Mouse (Mus musculus) kidney, adult 2 months (tissue): ENCODE data around the gene Atf7ip. TPM values are rescaled to one million over a fixed set of nuclear protein-coding genes. Genes with fewer than 3 reads are reported as not detected.

Experiments used
- DNase-seq: peaks from one replicate; pipeline ENCODE4 v3.0.0; 2021
- H3K27ac ChIP-seq: fragments of 200-500 bp; 2 replicates; pipeline ENCODE4 v1.5.1; 2012; ENCODE audit warnings: low read depth, low read length, control low read depth, inconsistent platforms; ENCODE audit not compliant: insufficient read depth
- H3K27me3 ChIP-seq: fragments of 200-500 bp; replicated peaks from 2 replicates; pipeline ENCODE4 v1.6.1; 2012; ENCODE audit warnings: mild to moderate bottlenecking, moderate library complexity, low read length, inconsistent platforms; ENCODE audit not compliant: control insufficient read depth, insufficient read depth
- H3K36me3 ChIP-seq: fragments of 200-500 bp; 2 replicates; pipeline ENCODE4 v1.6.1; 2012; ENCODE audit warnings: mild to moderate bottlenecking, moderate library complexity, low read length, inconsistent platforms; ENCODE audit not compliant: control insufficient read depth, insufficient read depth
- H3K4me1 ChIP-seq: fragments of 200-500 bp; 2 replicates; pipeline ENCODE4 v1.6.1; 2011; ENCODE audit warnings: low read length; ENCODE audit not compliant: control insufficient read depth, insufficient read depth
- H3K4me3 ChIP-seq: fragments of 200-500 bp; 2 replicates; pipeline ENCODE4 v1.5.1; 2011; ENCODE audit warnings: mild to moderate bottlenecking, low read depth, low read length, control low read depth; ENCODE audit not compliant: insufficient read depth
- CTCF ChIP-seq: fragments of 200-500 bp; conservative IDR thresholded peaks from 2 replicates; pipeline ENCODE4 v1.5.1; 2011; ENCODE audit warnings: low read depth, mild to moderate bottlenecking, control low read depth, low read length, moderate library complexity, mixed read lengths; ENCODE audit not compliant: insufficient read depth, insufficient read length
- POLR2A ChIP-seq: fragments of 200-500 bp; IDR thresholded peaks from one replicate; pipeline ENCODE4 v1.6.1; 2011; ENCODE audit warnings: low read depth, low read length, control low read depth
- WGBS: fragments of 180-500 bp; shearing (Covaris S2); methylation state at CpG from one replicate; pipeline ENCODE4 v1.1.7; 2018; 5-methylcytosine and 5-hydroxymethylcytosine counted together
- polyA plus RNA-seq: library from polyadenylated mRNA; depleted of rRNA; stranded (reverse); fragments of >200 nt; gene quantifications from 2 replicates; pipeline ENCODE4 v1.2.3, GENCODE M21; 2012

Gene Atf7ip
- polyA plus RNA-seq, 1 experiment, result 13.9 TPM

DNA sequence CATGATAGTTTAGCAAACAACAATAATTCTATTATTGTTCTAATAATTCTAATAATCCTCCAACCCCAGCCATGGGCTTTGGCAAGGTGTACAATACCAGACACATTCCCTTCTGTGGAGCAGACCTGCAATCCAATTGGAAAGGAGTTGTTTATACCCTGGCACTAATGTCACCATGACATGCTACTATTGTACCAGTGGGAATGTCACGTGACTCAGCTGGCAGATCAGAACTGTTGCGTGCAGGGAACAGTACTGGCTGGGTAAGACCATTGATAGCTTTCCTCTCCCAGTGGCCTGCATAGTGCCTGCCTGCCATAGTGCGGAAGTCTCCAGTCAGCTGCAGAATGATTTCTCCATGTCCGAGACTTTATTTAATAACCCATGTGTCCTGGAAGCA, 88.6 kb downstream of the Atf7ip start:
- peaks cover 5% of the 10 kb centered on the region for H3K36me3 ChIP-seq
- TF ChIP-seq CTCF (no peak), POLR2A (no peak)
- H3K27ac ChIP-seq, result no peak overlapping the region
- H3K4me3 ChIP-seq, result no peak overlapping the region
- no peaks in the 10 kb centered on the region for H3K4me1 ChIP-seq
- 93% methylated on average over 4 of the region's 4 CpGs for WGBS
- DNase-seq, result no peak
- H3K27me3 ChIP-seq, result no peaks in the 10 kb centered on the region

DNA sequence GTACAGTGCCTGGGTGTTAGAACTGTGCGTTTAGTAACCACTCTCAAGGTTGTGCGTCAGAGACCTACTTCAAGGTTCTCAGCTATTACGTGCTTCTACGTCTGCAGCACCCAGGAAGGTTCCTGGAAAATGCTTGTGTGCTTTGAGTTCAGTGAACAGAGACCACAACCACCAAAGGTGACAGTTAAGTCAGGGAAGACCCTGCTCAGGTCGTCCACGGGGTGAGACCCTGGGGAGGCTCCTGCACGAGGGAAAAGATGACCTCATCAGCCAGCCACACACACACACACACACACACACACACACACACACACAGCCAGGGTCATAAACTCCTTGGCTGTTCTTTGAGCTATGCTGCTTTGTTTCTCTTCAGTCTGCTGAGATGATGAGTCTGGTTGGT, 96.6 kb downstream of the Atf7ip start:
- Histone ChIP-seq H3K36me3 (peaks cover 12% of the 10 kb centered on the region), H3K4me1 (no peaks in the 10 kb centered on the region), H3K27me3 (no peaks in the 10 kb centered on the region), H3K4me3 (no peak overlapping the region), H3K27ac (no peak overlapping the region)
- no peak for DNase-seq
- TF ChIP-seq CTCF, result no peak
- TF ChIP-seq POLR2A, result no peak
- 82% methylated on average over 7 of the region's 7 CpGs for WGBS

DNA sequence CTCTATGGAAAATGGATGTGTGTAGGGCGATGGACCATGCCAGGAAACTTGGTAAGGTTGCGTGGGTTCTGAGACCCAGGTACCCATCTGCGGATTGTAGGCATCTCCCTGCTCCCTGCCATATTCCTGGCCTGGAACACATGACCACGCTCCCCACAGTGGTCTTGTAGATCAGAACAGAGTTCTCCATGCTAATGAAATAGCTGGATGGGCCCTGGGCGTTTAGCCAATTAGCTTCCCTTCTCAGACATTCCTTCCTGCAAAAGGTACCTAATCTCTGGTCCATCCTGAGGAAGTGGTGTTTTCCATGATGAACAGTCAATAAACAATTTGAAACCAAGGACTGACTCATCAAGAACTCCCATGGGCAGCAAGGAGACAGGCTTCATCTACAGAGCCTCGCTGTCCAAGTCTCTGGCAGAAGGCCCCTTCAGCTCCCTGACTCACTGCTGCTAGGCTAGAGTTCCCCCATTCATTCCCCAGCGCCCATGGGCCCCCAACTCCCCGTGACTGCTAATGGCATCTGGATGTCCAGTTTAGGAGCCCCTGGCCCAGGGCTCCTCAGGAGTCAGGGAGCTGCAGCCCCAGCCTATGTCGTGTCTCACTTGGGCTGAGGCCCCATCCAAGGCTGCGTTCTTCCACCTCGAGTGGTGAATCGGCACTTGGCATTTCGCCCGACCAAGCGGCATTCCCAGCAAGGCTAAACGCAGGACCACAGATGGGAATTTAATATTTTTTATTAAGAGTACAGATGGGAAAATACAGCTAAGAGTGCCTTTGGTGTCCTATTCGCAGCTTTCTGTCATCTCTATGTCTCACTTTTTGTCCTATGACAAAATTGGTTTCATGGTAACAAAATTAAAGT, 105.6 kb downstream of the Atf7ip start:
- H3K4me1 ChIP-seq, result no peaks in the 10 kb centered on the region
- WGBS, result 97% methylated on average over 17 of the region's 17 CpGs
- no peak overlapping the region for H3K4me3 ChIP-seq
- H3K27me3 ChIP-seq, result no peaks in the 10 kb centered on the region
- no peak for DNase-seq
- TF ChIP-seq CTCF, result no peak
- H3K27ac ChIP-seq, result no peak overlapping the region
- H3K36me3 ChIP-seq, result peaks cover 4% of the 10 kb centered on the region

DNA sequence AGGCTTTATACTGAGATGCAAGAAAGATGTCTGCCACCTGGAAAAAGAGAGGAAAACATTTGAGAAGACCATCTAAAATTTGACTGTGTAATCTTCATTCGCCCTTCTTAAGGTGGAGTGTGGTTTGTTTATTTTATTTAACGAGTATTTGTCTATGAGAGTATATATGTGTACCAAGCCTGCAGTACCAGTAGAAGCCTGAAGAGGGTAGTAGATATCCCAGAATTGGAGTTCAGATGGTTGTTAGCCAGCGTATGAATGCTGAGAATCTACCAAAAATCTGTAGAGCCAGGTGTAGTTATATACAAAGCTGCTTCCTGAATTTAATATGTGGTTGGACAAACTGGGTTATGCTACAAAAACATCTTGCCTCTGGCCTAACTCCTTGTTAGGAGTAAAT, 106.3 kb downstream of the Atf7ip start:
- H3K27me3 ChIP-seq, result no peaks in the 10 kb centered on the region
- H3K4me1 ChIP-seq, result no peaks in the 10 kb centered on the region
- 98% methylated on average over 3 of the region's 3 CpGs for WGBS
- no peak for DNase-seq
- no peak overlapping the region for H3K27ac ChIP-seq
- H3K36me3 ChIP-seq, result peaks cover 2% of the 10 kb centered on the region; the same call in 1 of the 2 replicates
- no peak for TF ChIP-seq CTCF
- H3K4me3 ChIP-seq, result no peak overlapping the region

DNA sequence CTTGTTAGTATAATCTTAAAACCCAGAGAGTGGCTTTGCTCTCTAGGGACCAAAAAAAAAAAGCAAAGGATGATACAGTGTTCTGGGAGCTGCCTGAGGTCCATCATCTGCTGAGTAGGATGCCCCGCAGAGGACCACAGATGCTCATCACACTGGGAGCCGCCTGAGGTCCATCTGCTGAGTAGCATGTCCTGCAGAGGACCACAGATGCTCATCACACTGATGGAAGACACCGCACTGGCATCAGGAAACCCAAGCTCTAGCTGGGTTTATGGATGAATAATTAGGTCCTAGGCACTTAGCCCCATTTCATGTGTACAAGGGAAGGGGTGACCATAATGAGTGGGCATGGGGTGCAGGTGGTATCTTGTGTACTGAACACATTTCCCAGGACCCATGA, 108.2 kb downstream of the Atf7ip start:
- Histone ChIP-seq H3K36me3 (no peaks in the 10 kb centered on the region; the same call in 1 of the 2 replicates), H3K4me1 (no peaks in the 10 kb centered on the region), H3K27ac (no peak overlapping the region), H3K27me3 (no peaks in the 10 kb centered on the region), H3K4me3 (no peak overlapping the region)
- DNase-seq, result no peak
- 90% methylated on average over 3 of the region's 3 CpGs for WGBS
- TF ChIP-seq CTCF (no peak), POLR2A (no peak)

DNA sequence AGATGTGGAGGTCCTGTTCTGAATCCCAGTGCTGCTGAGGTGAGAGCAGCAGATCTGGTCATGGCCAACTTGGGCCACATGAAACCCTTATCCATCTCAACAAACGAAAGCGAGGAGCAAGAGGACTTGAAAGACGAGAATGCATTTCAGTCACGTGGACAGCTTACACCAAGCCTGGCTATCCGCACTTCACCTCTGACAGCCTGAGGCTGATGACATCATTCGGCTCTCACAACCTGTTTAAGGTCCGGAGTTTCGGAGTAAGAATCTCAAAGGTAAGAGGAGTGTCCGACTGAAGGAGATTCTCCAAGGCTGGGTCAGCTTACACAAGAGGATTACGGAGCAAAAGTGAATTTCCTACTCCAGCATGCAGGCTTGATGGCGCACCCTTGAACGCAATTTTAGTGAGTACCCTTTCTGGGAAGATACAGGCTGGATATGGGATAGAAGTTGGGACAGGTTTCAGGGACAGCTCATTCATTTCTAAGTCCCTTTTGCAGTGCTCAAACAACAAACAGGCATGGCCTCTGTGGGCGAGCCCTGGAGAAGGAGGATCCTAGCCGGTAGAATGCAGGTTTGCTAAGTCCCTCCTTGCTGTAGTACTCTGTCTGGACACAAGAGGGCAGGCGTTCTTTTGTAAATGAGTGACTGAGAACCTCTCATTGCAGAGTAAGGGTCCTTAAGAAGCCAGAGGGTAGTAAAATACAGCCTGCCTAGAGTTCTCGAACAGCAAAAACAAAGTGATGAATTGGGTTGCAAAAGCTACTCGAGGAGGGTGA, 114.6 kb downstream of the Atf7ip start:
- DNase-seq, result peak; percentile 83
- H3K27ac ChIP-seq, result no peak overlapping the region
- H3K27me3 ChIP-seq, result no peaks in the 10 kb centered on the region
- H3K4me1 ChIP-seq, result no peaks in the 10 kb centered on the region
- TF ChIP-seq CTCF (peak; percentile 64), POLR2A (no peak)
- no peaks in the 10 kb centered on the region for H3K36me3 ChIP-seq
- 46% methylated on average over 17 of the region's 17 CpGs for WGBS
- H3K4me3 ChIP-seq, result no peak overlapping the region

DNA sequence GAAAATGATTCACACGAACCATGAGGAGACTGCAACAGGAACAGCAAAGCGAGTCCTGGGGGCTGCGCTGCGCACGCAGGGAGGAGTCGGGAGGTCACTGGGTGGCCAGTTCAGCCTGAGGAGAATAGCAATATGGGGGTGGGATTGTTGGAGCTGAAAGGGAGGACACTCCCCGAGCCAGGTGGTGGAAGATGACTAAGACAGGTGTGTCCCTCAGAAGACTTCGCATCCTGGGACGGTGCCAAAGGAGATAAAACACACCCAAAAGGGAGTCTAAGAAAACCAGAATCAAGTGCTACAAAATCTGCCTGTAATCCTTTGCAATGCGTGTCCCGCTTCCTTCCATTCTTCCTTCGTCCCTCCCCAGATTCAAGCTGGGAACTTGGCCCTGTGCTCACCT, 119.5 kb downstream of the Atf7ip start:
- H3K27ac ChIP-seq, result no peak overlapping the region
- no peaks in the 10 kb centered on the region for H3K27me3 ChIP-seq
- no peaks in the 10 kb centered on the region; the same call in 1 of the 2 replicates for H3K4me1 ChIP-seq
- TF ChIP-seq POLR2A (no peak), CTCF (no peak)
- H3K36me3 ChIP-seq, result no peaks in the 10 kb centered on the region
- 92% methylated on average over 12 of the region's 12 CpGs for WGBS
- no peak overlapping the region for H3K4me3 ChIP-seq
- no peak for DNase-seq
